In the genomic region with DNA sequence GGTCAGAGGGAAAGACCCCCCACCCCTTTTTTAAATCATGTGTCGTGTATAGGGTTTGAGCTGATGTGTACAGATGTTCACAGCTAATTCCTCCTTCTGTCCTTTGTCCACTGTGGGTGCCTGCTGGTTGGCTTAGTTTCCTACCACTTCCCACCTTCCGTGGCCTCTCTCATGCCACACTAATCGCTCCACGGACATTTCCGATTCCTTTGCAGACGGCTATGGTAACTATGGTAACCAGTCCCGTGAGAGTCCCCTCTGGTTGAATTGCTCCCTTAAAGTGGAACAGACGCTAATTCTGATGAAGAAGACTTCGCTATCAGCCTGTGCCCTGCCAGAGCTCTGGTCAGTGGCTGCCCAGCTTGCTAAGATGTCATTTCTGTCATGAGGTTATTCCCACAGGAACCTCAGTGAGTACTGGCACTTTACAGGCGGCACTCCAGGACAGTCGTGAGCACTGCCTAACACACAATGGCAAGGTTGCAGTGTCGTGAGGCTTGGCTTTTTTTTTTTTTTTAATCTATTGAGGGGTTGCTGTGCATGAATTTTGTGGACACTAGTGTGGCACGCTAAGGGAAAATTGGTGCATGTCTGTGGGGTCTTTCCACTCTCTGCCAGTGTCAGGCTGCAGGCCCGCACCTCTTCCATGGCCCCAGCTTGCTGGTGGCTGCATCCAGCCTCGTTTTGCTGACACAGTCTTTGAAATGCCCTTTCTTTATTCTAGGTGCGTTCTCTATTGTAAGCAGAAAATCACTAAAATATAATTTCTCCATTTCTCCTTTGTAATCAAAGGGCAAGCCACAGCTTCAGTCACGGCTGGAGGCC, we compare ENCODE assay signal across 10 mouse cellular contexts.
A peak's percentile ranks its signal among the peaks of the same experiment; 100 is the strongest.
DNase-seq lines count a peak whose midpoint lies in the region; ATAC-seq and TF ChIP-seq lines count a peak whose summit lies in the region.
"Had no signal": no experiment of that assay in that cellular context is flagged by ENCODE, and none has a peak within 500 bp of the region (broad histone marks: within the 10 kb centered on the region; RNA-seq: fewer than 3 reads in every experiment).

No protein-coding gene starts in this region.

- DNase-seq in lung, postnatal 36 days = peak; percentile 9
- DNase-seq in lung, postnatal 4 days = no peak
- no peak for DNase-seq in forebrain, embryonic 10.5 days (ENCODE audit: extremely low spot score, low spot score)
- peak; percentile 73 for DNase-seq in retina, postnatal 1 day
- no peak for DNase-seq in liver, postnatal 0 days
- DNase-seq in thymus, adult 18-20 months = no peak
- DNase-seq: cerebellum, adult 8-10 months; gastrocnemius, postnatal 25 days had no signal

- H3K9me3 ChIP-seq in forebrain, embryonic 10.5 days = no peaks in the 10 kb centered on the region; the same call in 1 of the 2 replicates
- peaks cover 5% of the 10 kb centered on the region; the same call in 1 of the 2 replicates for H3K9me3 ChIP-seq in limb, embryonic 13.5 days
- H3K9me3 ChIP-seq in liver, postnatal 0 days (ENCODE audit: low read length) = peaks cover 4% of the 10 kb centered on the region; the same call in 1 of the 2 replicates
- peaks cover 2% of the 10 kb centered on the region; the same call in 1 of the 2 replicates for H3K9me3 ChIP-seq in heart, embryonic 11.5 days (replicated peaks; ENCODE audit: control insufficient read depth, low read length)

- no peak for TF ChIP-seq EP300 in liver, postnatal 0 days (IDR thresholded peaks at IDR 0.05; ENCODE audit: low read depth)

- peak overlapping the region; percentile 37; the same call in 1 of the 2 replicates for H3K27ac ChIP-seq in forebrain, embryonic 10.5 days
- H3K27ac ChIP-seq in limb, embryonic 13.5 days = no peak overlapping the region; the same call in 1 of the 2 replicates
- H3K27ac ChIP-seq in liver, postnatal 0 days (ENCODE audit: low read depth) = no peak overlapping the region
- no peak overlapping the region for H3K27ac ChIP-seq in heart, embryonic 11.5 days (ENCODE audit: low read depth, low read length)

- peak; percentile 32; the same call in 1 of the 2 replicates for ATAC-seq in limb, embryonic 13.5 days (ENCODE audit: low FRiP score, low read depth)
- ATAC-seq in liver, postnatal 0 days = no peak
- no peak for ATAC-seq in heart, embryonic 11.5 days (replicated peaks; ENCODE audit: insufficient number of reproducible peaks, low FRiP score, low TSS enrichment)

- no peaks in the 10 kb centered on the region for H3K36me3 ChIP-seq in forebrain, embryonic 10.5 days (replicated peaks)
- H3K36me3 ChIP-seq in limb, embryonic 13.5 days = no peaks in the 10 kb centered on the region
- H3K36me3 ChIP-seq in liver, postnatal 0 days (replicated peaks; ENCODE audit: insufficient read depth, low read length) = no peaks in the 10 kb centered on the region
- H3K36me3 ChIP-seq in heart, embryonic 11.5 days (ENCODE audit: control insufficient read depth, insufficient read depth, low read length) = no peaks in the 10 kb centered on the region

- H3K4me1 ChIP-seq in forebrain, embryonic 10.5 days = peaks cover 8% of the 10 kb centered on the region
- H3K4me1 ChIP-seq in limb, embryonic 13.5 days = peaks cover 18% of the 10 kb centered on the region
- no peaks in the 10 kb centered on the region for H3K4me1 ChIP-seq in liver, postnatal 0 days (ENCODE audit: insufficient read depth)
- H3K4me1 ChIP-seq in heart, embryonic 11.5 days (ENCODE audit: control insufficient read depth, insufficient read depth, low read length) = no peaks in the 10 kb centered on the region

- H3K27me3 ChIP-seq in forebrain, embryonic 10.5 days (ENCODE audit: poor library complexity, severe bottlenecking) = no peaks in the 10 kb centered on the region
- no peaks in the 10 kb centered on the region for H3K27me3 ChIP-seq in limb, embryonic 13.5 days
- H3K27me3 ChIP-seq in liver, postnatal 0 days (ENCODE audit: insufficient read depth, low read length) = no peaks in the 10 kb centered on the region
- no peaks in the 10 kb centered on the region for H3K27me3 ChIP-seq in heart, embryonic 11.5 days (ENCODE audit: control insufficient read depth, insufficient read depth, low read length)

- TF ChIP-seq CTCF in liver, postnatal 0 days (IDR thresholded peaks at IDR 0.05; ENCODE audit: low read depth) = no peak

- WGBS in forebrain, embryonic 10.5 days = 73% methylated on average over 17 of the region's 17 CpGs
- WGBS in limb, embryonic 13.5 days = 43% methylated on average over 17 of the region's 17 CpGs
- WGBS in liver, postnatal 0 days (ENCODE audit: insufficient replicate concordance) = 82% methylated on average over 17 of the region's 17 CpGs
- 74% methylated on average over 17 of the region's 17 CpGs for WGBS in heart, embryonic 11.5 days (ENCODE audit: insufficient replicate concordance)

- H3K4me3 ChIP-seq in forebrain, embryonic 10.5 days = no peak overlapping the region
- H3K4me3 ChIP-seq in limb, embryonic 13.5 days = no peak overlapping the region
- H3K4me3 ChIP-seq in liver, postnatal 0 days (ENCODE audit: low read depth, low read length) = no peak overlapping the region
- no peak overlapping the region for H3K4me3 ChIP-seq in heart, embryonic 11.5 days (ENCODE audit: low read depth, low read length)

- H3K9ac ChIP-seq in limb, embryonic 13.5 days = no peak overlapping the region
- no peak overlapping the region for H3K9ac ChIP-seq in liver, postnatal 0 days (replicated peaks)
- no peak overlapping the region for H3K9ac ChIP-seq in heart, embryonic 11.5 days (ENCODE audit: low read depth, low read length)

- H3K4me2 ChIP-seq in limb, embryonic 13.5 days (replicated peaks) = peak overlapping the region; percentile 16; the same call in 1 of the 2 replicates
- H3K4me2 ChIP-seq in liver, postnatal 0 days (ENCODE audit: low read depth, low read length) = no peak overlapping the region
- H3K4me2 ChIP-seq in heart, embryonic 11.5 days = no peak overlapping the region

Comparison
In these comparisons a context has a peak if more than half of its experiments do, and no peak if none do; other contexts are left out.
1. DNase-seq: peak in lung, postnatal 36 days (single experiment) and retina, postnatal 1 day (single experiment); none in lung, postnatal 4 days (0 of 2), forebrain, embryonic 10.5 days (single experiment), liver, postnatal 0 days (single experiment) and thymus, adult 18-20 months (0 of 2).